Mouse (Mus musculus): ENCODE data around the gene Gm42791. TPM values are rescaled to one million over a fixed set of nuclear protein-coding genes. Genes with fewer than 3 reads are reported as not detected.
A peak's percentile ranks its signal among the peaks of the same experiment; 100 is the strongest.

Gm42791 gene
- polyA plus RNA-seq, 1 experiment from 2014 or later, result not detected

DNA sequence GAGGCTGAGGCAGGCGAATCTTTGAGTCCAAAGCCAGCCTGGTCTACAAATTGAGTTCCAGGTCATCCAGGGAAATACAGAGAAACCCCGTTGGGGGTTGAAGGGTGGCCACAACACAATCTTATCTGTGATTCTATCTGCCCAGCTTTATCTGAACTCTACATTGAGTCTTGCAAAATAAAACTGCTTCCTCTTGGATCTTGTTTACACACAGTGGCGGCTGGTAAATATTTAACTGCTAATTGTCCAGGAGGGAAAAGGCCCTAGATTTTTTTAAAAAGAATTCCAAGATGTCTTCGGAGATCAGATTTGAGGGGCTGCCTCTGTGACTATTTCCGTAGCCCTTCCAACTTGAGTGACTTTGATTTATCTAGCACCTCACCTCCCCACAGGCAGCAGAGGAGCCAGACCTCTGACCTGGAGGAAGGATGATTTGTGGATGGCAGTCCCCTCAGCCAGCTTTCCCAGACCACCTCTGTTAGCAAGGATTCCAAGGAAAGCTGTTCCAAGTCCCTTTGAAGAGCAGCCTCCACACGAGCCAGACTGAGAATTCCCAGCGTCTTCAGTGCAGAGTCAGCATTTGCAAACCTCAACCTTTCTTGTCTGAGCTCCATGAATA is 25.9 kb downstream of the Gm42791 start:
- 76% methylated on average over 7 of the region's 7 CpGs for WGBS
- DNase-seq (ENCODE audit: low spot score), result no peak
- H3K36me3 ChIP-seq (ENCODE audit: control insufficient read depth, insufficient read depth, low read length), result no peaks in the 10 kb centered on the region
- no peak overlapping the region for H3K4me2 ChIP-seq (ENCODE audit: low read depth, low read length, severe bottlenecking)
- H3K27ac ChIP-seq (ENCODE audit: low read depth, low read length), result no peak overlapping the region
- H3K9me3 ChIP-seq (ENCODE audit: control insufficient read depth, low read length), result no peaks in the 10 kb centered on the region
- H3K27me3 ChIP-seq (ENCODE audit: control insufficient read depth, insufficient read depth, low read length), result no peaks in the 10 kb centered on the region
- no peak overlapping the region for H3K4me3 ChIP-seq (ENCODE audit: low read depth, low read length)
- H3K9ac ChIP-seq (ENCODE audit: low read length), result no peak overlapping the region
- no peak for ATAC-seq (replicated peaks; ENCODE audit: low FRiP score)
- H3K4me1 ChIP-seq (replicated peaks; ENCODE audit: control insufficient read depth, insufficient read depth, low read length), result peaks cover 4% of the 10 kb centered on the region

DNA sequence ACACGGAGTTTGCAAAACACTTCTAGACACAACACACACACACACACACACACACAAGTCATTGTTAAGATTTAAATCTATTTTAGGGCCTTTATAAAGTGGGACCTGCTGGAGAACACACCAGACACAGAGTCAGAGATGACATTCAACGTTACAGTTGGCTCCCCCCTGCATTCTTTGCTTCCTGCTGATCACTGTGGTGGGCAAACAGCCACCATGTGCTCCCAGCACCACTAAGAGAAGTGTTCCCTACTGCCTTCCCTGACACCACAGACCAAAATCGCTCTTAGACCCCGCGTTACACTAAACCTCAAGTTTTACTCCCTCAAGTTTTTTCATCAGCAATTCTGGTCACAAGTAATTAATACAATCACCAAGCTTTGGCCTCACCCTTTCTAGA is 26.8 kb downstream of the Gm42791 start:
- no peak overlapping the region for H3K9ac ChIP-seq (ENCODE audit: low read length)
- H3K36me3 ChIP-seq (ENCODE audit: control insufficient read depth, insufficient read depth, low read length), result no peaks in the 10 kb centered on the region
- no peak overlapping the region for H3K27ac ChIP-seq (ENCODE audit: low read depth, low read length)
- H3K9me3 ChIP-seq (ENCODE audit: control insufficient read depth, low read length), result no peaks in the 10 kb centered on the region
- 79% methylated on average over 5 of the region's 5 CpGs for WGBS
- no peak overlapping the region for H3K4me2 ChIP-seq (ENCODE audit: low read depth, low read length, severe bottlenecking)
- DNase-seq (ENCODE audit: low spot score) (no peak), ATAC-seq (replicated peaks; ENCODE audit: low FRiP score) (no peak)
- no peaks in the 10 kb centered on the region for H3K27me3 ChIP-seq (ENCODE audit: control insufficient read depth, insufficient read depth, low read length)
- no peak overlapping the region for H3K4me3 ChIP-seq (ENCODE audit: low read depth, low read length)
- H3K4me1 ChIP-seq (replicated peaks; ENCODE audit: control insufficient read depth, insufficient read depth, low read length), result peaks cover 3% of the 10 kb centered on the region

DNA sequence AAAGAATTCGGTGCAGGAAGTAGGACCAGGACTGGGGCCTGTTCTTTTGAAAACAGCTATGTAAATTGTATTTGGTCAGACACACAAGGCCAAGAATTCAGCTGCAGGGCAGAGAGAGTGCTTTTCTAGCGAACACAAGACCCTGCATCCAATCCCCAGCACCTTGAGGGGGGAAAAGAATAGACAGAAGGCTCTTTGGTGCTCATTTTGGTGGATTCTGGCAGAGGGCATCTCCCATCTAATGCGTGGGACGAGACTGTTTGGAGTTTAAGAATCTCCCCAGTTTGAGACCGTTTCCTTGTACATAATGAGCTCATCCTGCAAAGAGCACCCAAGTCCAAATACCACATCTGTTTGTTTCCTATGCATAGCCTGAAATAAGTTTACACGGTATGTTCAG is 28.6 kb downstream of the Gm42791 start:
- ATAC-seq (replicated peaks; ENCODE audit: low FRiP score) (no peak), DNase-seq (ENCODE audit: low spot score) (no peak)
- no peak overlapping the region for H3K27ac ChIP-seq (ENCODE audit: low read depth, low read length)
- no peaks in the 10 kb centered on the region for H3K9me3 ChIP-seq (ENCODE audit: control insufficient read depth, low read length)
- H3K9ac ChIP-seq (ENCODE audit: low read length), result no peak overlapping the region
- no peak overlapping the region for H3K4me3 ChIP-seq (ENCODE audit: low read depth, low read length)
- no peaks in the 10 kb centered on the region for H3K27me3 ChIP-seq (ENCODE audit: control insufficient read depth, insufficient read depth, low read length)
- no peaks in the 10 kb centered on the region for H3K36me3 ChIP-seq (ENCODE audit: control insufficient read depth, insufficient read depth, low read length)
- no peaks in the 10 kb centered on the region for H3K4me1 ChIP-seq (replicated peaks; ENCODE audit: control insufficient read depth, insufficient read depth, low read length)
- H3K4me2 ChIP-seq (ENCODE audit: low read depth, low read length, severe bottlenecking), result no peak overlapping the region
- 70% methylated on average over 6 of the region's 6 CpGs for WGBS

DNA sequence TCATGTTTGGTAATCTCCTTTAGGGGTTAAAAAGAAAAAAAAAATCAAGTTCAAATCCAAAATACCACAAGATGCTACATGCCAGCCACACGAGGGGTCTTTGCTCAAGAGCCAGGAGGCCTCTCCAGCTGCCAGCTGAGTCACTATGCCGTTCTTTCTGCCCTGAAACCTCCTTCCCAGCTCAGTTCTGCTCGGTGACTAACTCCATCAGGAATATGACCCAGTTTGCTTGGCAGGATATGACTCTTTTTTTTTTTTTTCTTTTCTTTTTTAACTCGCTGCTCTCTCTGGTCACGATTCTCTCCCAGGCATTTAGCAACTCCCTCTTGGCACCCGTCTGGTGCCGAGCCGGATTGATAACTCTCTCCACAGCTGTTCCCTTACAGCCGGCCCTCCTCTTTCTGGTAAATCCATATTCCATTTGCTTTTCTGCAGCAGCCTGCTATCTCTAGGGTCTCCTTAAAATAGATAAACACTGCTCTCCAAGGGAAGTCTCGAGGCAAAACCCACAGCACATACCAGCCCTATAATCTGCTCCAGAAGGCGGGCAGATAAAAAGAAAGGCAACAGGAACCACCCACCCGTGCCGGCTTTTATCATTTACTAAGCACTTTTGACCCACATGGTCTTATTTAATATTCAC is 29.1 kb downstream of the Gm42791 start:
- H3K27ac ChIP-seq (ENCODE audit: low read depth, low read length), result no peak overlapping the region
- H3K27me3 ChIP-seq (ENCODE audit: control insufficient read depth, insufficient read depth, low read length), result no peaks in the 10 kb centered on the region
- WGBS, result 58% methylated on average over 13 of the region's 13 CpGs
- no peaks in the 10 kb centered on the region for H3K9me3 ChIP-seq (ENCODE audit: control insufficient read depth, low read length)
- no peak overlapping the region for H3K4me3 ChIP-seq (ENCODE audit: low read depth, low read length)
- ATAC-seq (replicated peaks; ENCODE audit: low FRiP score) (no peak), DNase-seq (ENCODE audit: low spot score) (no peak)
- no peak overlapping the region for H3K9ac ChIP-seq (ENCODE audit: low read length)
- H3K4me2 ChIP-seq (ENCODE audit: low read depth, low read length, severe bottlenecking), result no peak overlapping the region
- no peaks in the 10 kb centered on the region for H3K36me3 ChIP-seq (ENCODE audit: control insufficient read depth, insufficient read depth, low read length)
- H3K4me1 ChIP-seq (replicated peaks; ENCODE audit: control insufficient read depth, insufficient read depth, low read length), result no peaks in the 10 kb centered on the region

DNA sequence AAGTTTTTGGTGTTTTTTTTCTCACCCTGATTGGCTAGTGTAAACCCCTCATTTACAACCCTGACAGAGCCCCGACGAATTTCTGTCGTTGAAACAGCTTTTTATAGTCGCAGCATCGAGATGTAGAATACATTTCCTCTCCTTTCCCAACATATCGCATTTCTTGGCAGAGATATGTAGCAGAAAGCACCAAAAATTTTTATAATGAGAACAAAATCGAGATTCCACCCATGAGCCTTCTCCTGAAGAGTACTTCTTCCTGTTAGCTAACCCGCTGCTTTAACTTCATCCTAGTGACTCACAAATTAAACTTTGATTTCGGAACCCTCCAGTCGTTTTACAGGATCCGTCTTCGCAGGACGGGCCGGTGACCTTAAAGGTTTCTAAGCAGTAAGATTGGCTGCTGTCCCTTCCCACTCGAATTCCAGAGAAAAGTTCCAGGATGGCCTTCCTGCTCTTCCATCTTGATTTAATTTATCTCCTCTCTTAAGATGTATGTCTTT is 29.8 kb downstream of the Gm42791 start:
- 80% methylated on average over 15 of the region's 15 CpGs for whole genome bisulfite sequencing
- ATAC-seq (replicated peaks; ENCODE audit: low FRiP score), result no peak
- no peak overlapping the region for H3K27ac ChIP-seq (ENCODE audit: low read depth, low read length)

DNA sequence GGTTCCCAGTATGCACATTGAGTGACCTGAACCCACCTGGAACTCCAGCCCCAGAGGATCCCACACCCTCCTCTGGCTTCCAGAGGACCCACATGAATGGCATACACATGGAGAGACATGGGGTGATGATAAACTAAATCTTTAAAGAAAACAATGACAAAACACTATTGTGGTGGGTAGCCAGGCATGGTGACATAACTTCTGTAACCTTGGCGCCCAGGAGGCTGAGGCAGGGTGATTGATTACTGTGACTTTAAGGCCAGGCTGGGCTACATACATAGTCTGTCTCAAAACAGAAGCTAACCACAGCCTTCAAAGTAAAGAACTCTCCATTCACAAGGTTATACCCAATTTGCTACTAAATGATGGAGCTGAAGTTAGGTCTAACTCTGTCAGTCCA is 30.7 kb downstream of the Gm42791 start:
- DNase-seq (ENCODE audit: low spot score) (no peak), ATAC-seq (replicated peaks; ENCODE audit: low FRiP score) (no peak)
- Histone ChIP-seq H3K4me2 (ENCODE audit: low read depth, low read length, severe bottlenecking) (no peak overlapping the region), H3K27ac (ENCODE audit: low read depth, low read length) (no peak overlapping the region), H3K4me1 (replicated peaks; ENCODE audit: control insufficient read depth, insufficient read depth, low read length) (0 out of 2 replicates have a peak, but pooled peaks cover 1% of the 10 kb centered on the region), H3K27me3 (ENCODE audit: control insufficient read depth, insufficient read depth, low read length) (no peaks in the 10 kb centered on the region), H3K36me3 (ENCODE audit: control insufficient read depth, insufficient read depth, low read length) (no peaks in the 10 kb centered on the region), H3K9me3 (ENCODE audit: control insufficient read depth, low read length) (no peaks in the 10 kb centered on the region), H3K4me3 (ENCODE audit: low read depth, low read length) (no peak overlapping the region), H3K9ac (ENCODE audit: low read length) (no peak overlapping the region)
- 84% methylated on average over 1 of the region's 1 CpGs for WGBS

More for the DNA sequence above, 29.8 kb downstream of the Gm42791 start:
- Histone ChIP-seq H3K9me3 (ENCODE audit: control insufficient read depth, low read length) (no peaks in the 10 kb centered on the region), H3K36me3 (ENCODE audit: control insufficient read depth, insufficient read depth, low read length) (no peaks in the 10 kb centered on the region), H3K9ac (ENCODE audit: low read length) (no peak overlapping the region), H3K4me2 (ENCODE audit: low read depth, low read length, severe bottlenecking) (no peak overlapping the region), H3K27me3 (ENCODE audit: control insufficient read depth, insufficient read depth, low read length) (no peaks in the 10 kb centered on the region), H3K4me3 (ENCODE audit: low read depth, low read length) (no peak overlapping the region), H3K4me1 (replicated peaks; ENCODE audit: control insufficient read depth, insufficient read depth, low read length) (no peaks in the 10 kb centered on the region)
- no peak for DNase-seq (ENCODE audit: low spot score)

DNA sequence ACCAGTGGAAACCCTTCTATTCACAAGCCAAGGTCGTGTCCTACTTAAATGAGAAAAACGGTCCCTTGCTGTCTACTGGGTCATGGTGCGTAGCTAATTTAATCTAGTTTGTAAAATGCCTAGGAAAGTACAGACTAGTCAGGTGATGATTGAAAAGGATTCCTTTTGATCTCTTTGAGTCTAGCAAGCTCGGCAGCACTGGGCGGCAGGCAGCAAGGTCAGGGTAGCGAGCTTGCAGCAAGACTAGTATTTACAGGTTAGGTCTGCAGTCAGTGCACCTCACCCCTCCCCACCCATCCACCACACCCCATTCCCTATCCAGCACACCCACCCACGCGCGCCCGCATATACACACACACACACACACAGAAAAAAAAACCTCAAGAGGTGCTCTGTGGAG is 34.7 kb downstream of the Gm42791 start:
- Histone ChIP-seq H3K9ac (ENCODE audit: low read length) (no peak overlapping the region), H3K9me3 (ENCODE audit: control insufficient read depth, low read length) (no peaks in the 10 kb centered on the region), H3K4me3 (ENCODE audit: low read depth, low read length) (no peak overlapping the region), H3K36me3 (ENCODE audit: control insufficient read depth, insufficient read depth, low read length) (no peaks in the 10 kb centered on the region), H3K4me1 (replicated peaks; ENCODE audit: control insufficient read depth, insufficient read depth, low read length) (0 out of 2 replicates have a peak, but pooled peaks cover 5% of the 10 kb centered on the region), H3K4me2 (ENCODE audit: low read depth, low read length, severe bottlenecking) (no peak overlapping the region), H3K27ac (ENCODE audit: low read depth, low read length) (no peak overlapping the region), H3K27me3 (ENCODE audit: control insufficient read depth, insufficient read depth, low read length) (no peaks in the 10 kb centered on the region)
- ATAC-seq (replicated peaks; ENCODE audit: low FRiP score) (no peak), DNase-seq (ENCODE audit: low spot score) (no peak)
- 72% methylated on average over 10 of the region's 10 CpGs for WGBS

DNA sequence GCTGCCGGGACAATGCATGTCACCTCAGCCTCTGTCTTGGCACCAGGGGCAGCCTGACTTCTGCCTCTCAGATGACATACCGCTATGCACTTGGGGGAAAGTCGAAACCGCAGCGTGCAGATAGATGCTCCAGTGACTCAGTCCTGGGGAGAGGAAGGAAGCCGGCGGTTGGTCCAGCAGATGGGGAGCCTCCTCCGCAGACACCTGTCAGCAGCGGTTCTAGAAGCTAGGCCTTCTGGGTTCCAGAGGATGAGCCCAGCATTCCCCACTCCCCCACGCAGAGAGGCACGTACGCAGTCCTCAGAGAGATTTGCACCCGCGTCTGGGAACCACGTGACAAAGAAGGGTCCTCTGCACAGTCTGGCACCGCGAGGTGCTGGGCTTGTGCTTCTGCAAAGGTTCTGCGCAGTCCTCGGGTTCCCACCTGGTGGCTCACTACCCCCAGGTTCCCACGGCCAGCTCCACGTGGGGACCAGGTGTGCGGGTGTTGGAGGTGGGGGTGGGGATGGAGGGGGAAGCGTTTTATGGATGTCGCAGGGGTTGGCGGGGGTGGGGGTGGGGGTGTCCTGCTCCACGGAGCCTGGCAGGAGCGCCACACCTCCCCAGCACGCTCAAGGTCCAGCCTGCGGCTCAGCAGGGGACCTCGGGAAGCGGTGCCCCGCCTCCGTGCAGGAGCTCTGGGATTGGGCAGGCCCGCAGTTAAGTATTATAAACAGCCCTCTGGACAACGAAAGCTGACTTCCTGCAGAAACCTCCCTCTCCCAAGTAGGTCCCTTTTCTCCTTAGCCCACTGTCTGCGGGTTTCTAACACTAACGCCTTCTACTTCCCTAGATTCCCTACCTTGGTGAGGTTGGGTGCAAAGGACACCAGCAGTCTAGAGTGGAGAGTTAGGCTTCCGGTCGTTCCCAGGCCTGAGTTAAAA is 35.6 kb downstream of the Gm42791 start:
- Histone ChIP-seq H3K9me3 (ENCODE audit: control insufficient read depth, low read length) (no peaks in the 10 kb centered on the region), H3K9ac (ENCODE audit: low read length) (peak overlapping the region; percentile 42), H3K4me3 (ENCODE audit: low read depth, low read length) (peak overlapping the region; percentile 38), H3K4me1 (replicated peaks; ENCODE audit: control insufficient read depth, insufficient read depth, low read length) (0 out of 2 replicates have a peak, but pooled peaks cover 5% of the 10 kb centered on the region), H3K27me3 (ENCODE audit: control insufficient read depth, insufficient read depth, low read length) (no peaks in the 10 kb centered on the region), H3K27ac (ENCODE audit: low read depth, low read length) (no peak overlapping the region), H3K36me3 (ENCODE audit: control insufficient read depth, insufficient read depth, low read length) (no peaks in the 10 kb centered on the region), H3K4me2 (ENCODE audit: low read depth, low read length, severe bottlenecking) (peak overlapping the region; percentile 74)
- WGBS, result 3% methylated on average over 39 of the region's 39 CpGs
- DNase-seq (ENCODE audit: low spot score), result peak; percentile 65
- ATAC-seq (replicated peaks; ENCODE audit: low FRiP score), result peak; percentile 70

Measured in forebrain, embryonic 11.5 days (tissue).